Mouse (Mus musculus) skeletal muscle tissue, adult 2 months (tissue): ENCODE data around the gene Odc1.
"Not testable (repeated sequence)": the region's sequence is repeated elsewhere in the genome, so short reads cannot be mapped to it uniquely, and the experiment has no call there.

Experiments
- DNase-seq: peaks from one replicate; pipeline ENCODE4 v3.0.0-alpha.2; 2012; ENCODE audit warnings: low read depth, low spot score

Gene Odc1

GRCm38 (mm10) chr12:17544209-17545106 lies at the start of gene Odc1:
Odc1 (plus strand) TSS chr12:17544794.
- peak; percentile 98 for DNase-seq

- no peak for DNase-seq
These were observed 49.8 kb upstream of the Odc1 start for GRCm38 (mm10) chr12:17494809-17495208.

GRCm38 (mm10) chr12:17495858-17496451 lies 48.6 kb upstream of the Odc1 start:
- DNase-seq: no peak

- no peak for DNase-seq
These were observed 38.9 kb upstream of the Odc1 start for GRCm38 (mm10) chr12:17505620-17506074.

GRCm38 (mm10) chr12:17506117-17506993 lies 38.2 kb upstream of the Odc1 start:
- DNase-seq: no peak

GRCm38 (mm10) chr12:17506994-17507542 lies 37.5 kb upstream of the Odc1 start:
- DNase-seq: no peak

- DNase-seq: no peak
These were observed 35.3 kb upstream of the Odc1 start for GRCm38 (mm10) chr12:17509310-17509709.

GRCm38 (mm10) chr12:17510158-17510557 lies 34.4 kb upstream of the Odc1 start:
- DNase-seq: no peak

- no peak for DNase-seq
These were observed 33.6 kb upstream of the Odc1 start for GRCm38 (mm10) chr12:17511019-17511418.

- DNase-seq: no peak
These were observed 15.4 kb upstream of the Odc1 start for GRCm38 (mm10) chr12:17529180-17529579.

GRCm38 (mm10) chr12:17529726-17530125 lies 14.9 kb upstream of the Odc1 start:
- DNase-seq: no peak

GRCm38 (mm10) chr12:17530825-17531224 lies 13.8 kb upstream of the Odc1 start:
- no peak for DNase-seq

- DNase-seq: no peak
These were observed 8.4 kb upstream of the Odc1 start for GRCm38 (mm10) chr12:17536222-17536621.

- DNase-seq: no peak
These were observed 7.4 kb upstream of the Odc1 start for GRCm38 (mm10) chr12:17537147-17537546.

- no peak for DNase-seq
These were observed 6.5 kb upstream of the Odc1 start for GRCm38 (mm10) chr12:17538087-17538486.

GRCm38 (mm10) chr12:17539041-17539440 lies 5.6 kb upstream of the Odc1 start:
- DNase-seq: no peak

- no peak for DNase-seq
These were observed 4.5 kb upstream of the Odc1 start for GRCm38 (mm10) chr12:17540040-17540552.

- peak; percentile 69 for DNase-seq
These were observed 545 bp downstream of the Odc1 start for GRCm38 (mm10) chr12:17545107-17545571.

- no peak for DNase-seq
These were observed 1.3 kb downstream of the Odc1 start for GRCm38 (mm10) chr12:17545884-17546283.

GRCm38 (mm10) chr12:17547552-17547951 lies 3.0 kb downstream of the Odc1 start:
- DNase-seq: not testable (repeated sequence)

- no peak for DNase-seq
These were observed 3.9 kb downstream of the Odc1 start for GRCm38 (mm10) chr12:17548505-17548904.
